Mouse (Mus musculus) embryonic fibroblast, embryonic 13.5 days (primary cell): ENCODE results near the gene Hspa12a. TPM values are rescaled to one million over a fixed set of nuclear protein-coding genes. Genes with fewer than 3 reads are reported as not detected.
A peak's percentile ranks its signal among the peaks of the same experiment; 100 is the strongest.

Experiments used
- H3K27ac ChIP-seq: 2 replicates; pipeline ENCODE4 v1.5.1; 2012; ENCODE audit warnings: low read length, control low read depth, inconsistent platforms; ENCODE audit not compliant: insufficient read depth
- H3K4me1 ChIP-seq: 2 replicates; pipeline ENCODE4 v1.6.1; 2011; ENCODE audit warnings: low read length; ENCODE audit not compliant: control insufficient read depth, insufficient read depth
- H3K4me3 ChIP-seq: 2 replicates; pipeline ENCODE4 v1.5.1; 2011; ENCODE audit warnings: mild to moderate bottlenecking, control low read depth, low read length; ENCODE audit not compliant: insufficient read depth
- CTCF ChIP-seq: IDR thresholded peaks from 2 replicates; pipeline ENCODE4 v1.5.1; 2011; ENCODE audit warnings: mild to moderate bottlenecking, control low read depth, low read length, moderate library complexity, borderline replicate concordance; ENCODE audit not compliant: insufficient read depth
- POLR2A ChIP-seq: IDR thresholded peaks from 2 replicates; pipeline ENCODE4 v1.6.1; 2011; ENCODE audit warnings: low read depth, mild to moderate bottlenecking, control low read depth, low read length, moderate library complexity
- polyA plus RNA-seq: library from polyadenylated mRNA; stranded (reverse); fragments of >200 nt; gene quantifications from 2 replicates; pipeline ENCODE4 v1.2.4, GENCODE M21; 2011; ENCODE audit warnings: low read depth; ENCODE audit not compliant: missing spikeins, insufficient read length

The Hspa12a gene
- polyA plus RNA-seq, 1 experiment = 7.1 TPM

DNA sequence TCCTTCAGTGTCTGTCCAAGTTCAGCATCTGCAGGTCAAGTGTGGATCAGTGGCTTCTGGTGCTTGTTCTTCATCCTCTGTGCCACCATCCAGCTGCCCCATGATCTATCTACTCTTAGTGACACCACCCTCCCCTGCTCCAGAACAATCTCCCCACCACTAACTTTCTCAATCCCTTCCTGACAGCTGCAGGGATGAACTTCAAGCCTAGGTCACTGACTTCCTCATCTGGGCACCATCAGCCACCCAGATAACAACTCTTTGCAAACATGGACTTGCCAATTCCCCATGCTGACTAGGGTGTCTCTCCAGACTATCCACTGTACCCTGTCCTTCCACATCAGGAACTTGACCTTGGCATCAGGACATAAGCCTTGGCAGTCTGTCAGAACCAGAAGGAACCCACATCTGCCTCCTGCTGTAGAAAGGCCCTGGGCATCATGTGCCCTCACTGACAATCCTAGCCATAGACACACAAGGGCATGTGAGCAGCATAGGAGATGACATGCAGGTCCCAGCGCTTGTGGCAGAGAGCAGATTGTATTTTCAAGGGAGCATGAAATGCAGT lies 79.4 kb downstream of the Hspa12a start:
- Histone ChIP-seq H3K27ac (no peak overlapping the region), H3K4me3 (no peak overlapping the region), H3K4me1 (peaks cover 11% of the 10 kb centered on the region)
- TF ChIP-seq CTCF (no peak), POLR2A (no peak)

DNA sequence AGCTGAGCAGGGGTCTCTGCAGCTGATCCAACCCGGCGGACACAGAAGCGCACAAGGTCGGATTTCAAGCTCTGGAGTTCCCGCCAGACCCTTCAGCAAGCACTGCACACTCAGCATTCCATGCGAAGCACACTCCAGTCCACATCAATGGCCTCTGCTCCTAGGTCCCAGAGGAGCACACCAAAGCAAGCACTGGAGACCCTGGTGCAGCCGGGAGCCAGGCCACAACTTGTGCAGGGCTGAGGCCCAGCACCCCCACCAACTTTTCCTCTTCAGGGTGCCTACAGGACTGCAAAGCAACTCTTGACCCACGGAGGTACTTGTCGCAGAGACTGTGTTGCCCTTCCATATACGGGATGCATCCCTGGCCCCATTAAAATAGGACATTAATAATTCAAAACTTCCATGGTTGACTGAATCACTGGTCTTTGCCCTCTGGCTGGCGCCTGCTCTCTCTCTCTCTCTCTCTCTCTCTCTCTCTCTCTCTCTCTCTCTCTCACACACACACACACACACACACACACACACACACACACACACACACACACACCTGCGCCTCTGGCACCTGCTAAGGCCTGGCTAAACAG lies 82.2 kb downstream of the Hspa12a start:
- no peak overlapping the region for H3K4me3 ChIP-seq
- peaks cover 3% of the 10 kb centered on the region; the same call in 1 of the 2 replicates for H3K4me1 ChIP-seq
- H3K27ac ChIP-seq = no peak overlapping the region
- TF ChIP-seq POLR2A (no peak), CTCF (no peak)

DNA sequence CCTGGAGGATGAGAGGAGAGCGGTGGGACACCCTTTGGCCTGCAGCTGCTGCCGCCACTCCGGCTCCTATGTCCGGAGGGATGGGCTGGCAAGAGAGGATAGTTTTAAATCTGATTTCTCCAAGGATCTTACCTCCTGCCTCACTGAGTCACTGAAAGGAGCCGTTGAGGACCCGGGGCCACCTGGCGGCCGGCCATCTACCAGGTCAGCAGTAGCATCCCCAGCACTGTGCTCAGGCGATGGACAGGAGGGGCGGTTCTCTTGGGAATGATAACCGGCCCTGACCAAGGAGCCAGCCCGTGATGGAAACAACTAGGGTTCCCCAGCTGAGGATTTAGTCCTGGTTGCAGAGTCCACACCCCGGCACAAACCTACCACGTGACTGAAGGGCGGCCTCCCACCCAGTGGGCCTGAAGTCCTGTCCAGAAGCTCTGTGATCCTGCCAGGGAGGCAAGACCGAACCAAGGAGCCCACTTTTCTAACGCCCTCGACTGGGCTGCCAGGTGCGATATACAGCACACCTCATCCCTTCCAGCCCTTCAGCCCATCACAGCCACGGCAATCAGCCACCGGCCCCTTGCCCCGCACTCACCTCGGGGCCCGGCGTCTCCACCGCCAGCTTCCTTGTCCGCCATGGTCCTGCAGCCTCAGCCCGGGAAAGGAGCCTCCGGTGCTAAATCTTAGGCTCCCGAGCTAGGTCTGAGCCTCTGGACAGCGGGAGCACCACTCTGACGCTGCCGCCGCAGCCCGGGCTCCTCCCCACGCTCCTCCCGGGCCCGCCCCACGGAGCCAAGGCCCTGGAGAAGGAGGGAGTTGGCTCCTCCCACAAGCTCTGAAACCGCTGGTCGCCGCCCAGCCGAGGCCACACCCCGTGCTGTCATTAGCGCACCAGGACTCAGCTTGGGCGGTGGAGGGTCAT lies 82.9 kb downstream of the Hspa12a start:
- Histone ChIP-seq H3K4me3 (peak overlapping the region; percentile 46), H3K27ac (no peak overlapping the region), H3K4me1 (peaks cover 3% of the 10 kb centered on the region; the same call in 1 of the 2 replicates)

DNA sequence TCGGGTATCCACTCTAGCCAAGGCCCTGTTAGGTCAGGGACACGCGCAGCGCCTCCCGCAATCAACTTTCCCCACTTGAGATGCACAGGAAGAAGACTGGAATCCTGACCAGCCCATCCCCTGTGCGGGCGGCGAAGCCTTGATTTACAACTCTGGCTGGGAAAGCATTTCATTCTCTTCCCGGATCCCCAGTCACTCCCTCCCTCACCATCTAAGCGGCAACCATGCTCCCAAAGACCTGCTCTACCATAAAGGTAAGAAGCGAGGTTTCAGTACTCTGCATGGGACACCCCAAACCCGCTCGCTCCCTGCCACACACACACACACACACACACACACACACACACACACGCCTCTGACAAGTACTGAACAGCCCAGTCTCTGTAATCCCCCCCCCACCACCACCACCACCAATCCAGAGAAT lies 83.6 kb downstream of the Hspa12a start:
- Histone ChIP-seq H3K4me3 (peak overlapping the region; percentile 46), H3K27ac (no peak overlapping the region), H3K4me1 (peaks cover 3% of the 10 kb centered on the region; the same call in 1 of the 2 replicates)
- TF ChIP-seq POLR2A (no peak), CTCF (no peak)

More for the DNA sequence above, 82.9 kb downstream of the Hspa12a start:
- peak; percentile 48; the same call in 1 of the 2 replicates for TF ChIP-seq POLR2A
- TF ChIP-seq CTCF = no peak

DNA sequence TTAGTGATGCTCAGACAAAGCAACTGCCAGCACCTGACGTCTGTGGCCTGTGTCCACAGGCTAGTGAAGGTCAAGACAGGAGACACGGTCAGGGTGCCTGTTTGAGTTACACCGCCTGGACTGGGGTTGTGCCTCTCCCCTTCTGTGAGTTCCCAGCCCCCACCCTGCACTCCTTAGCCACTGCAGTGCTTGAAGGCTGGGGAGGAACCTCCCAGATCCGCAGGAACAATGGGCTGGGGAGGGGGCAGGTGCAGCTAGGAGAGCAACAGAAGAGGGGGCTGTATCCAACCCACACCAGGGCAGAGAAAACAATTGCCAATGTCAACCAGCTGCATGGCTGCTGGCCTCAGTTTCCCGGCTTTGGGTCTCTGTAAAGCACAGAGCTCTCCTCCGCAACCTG lies 84.1 kb downstream of the Hspa12a start:
- Histone ChIP-seq H3K4me1 (peaks cover 3% of the 10 kb centered on the region; the same call in 1 of the 2 replicates), H3K27ac (no peak overlapping the region), H3K4me3 (peak overlapping the region; percentile 46)
- TF ChIP-seq POLR2A (no peak), CTCF (no peak)

DNA sequence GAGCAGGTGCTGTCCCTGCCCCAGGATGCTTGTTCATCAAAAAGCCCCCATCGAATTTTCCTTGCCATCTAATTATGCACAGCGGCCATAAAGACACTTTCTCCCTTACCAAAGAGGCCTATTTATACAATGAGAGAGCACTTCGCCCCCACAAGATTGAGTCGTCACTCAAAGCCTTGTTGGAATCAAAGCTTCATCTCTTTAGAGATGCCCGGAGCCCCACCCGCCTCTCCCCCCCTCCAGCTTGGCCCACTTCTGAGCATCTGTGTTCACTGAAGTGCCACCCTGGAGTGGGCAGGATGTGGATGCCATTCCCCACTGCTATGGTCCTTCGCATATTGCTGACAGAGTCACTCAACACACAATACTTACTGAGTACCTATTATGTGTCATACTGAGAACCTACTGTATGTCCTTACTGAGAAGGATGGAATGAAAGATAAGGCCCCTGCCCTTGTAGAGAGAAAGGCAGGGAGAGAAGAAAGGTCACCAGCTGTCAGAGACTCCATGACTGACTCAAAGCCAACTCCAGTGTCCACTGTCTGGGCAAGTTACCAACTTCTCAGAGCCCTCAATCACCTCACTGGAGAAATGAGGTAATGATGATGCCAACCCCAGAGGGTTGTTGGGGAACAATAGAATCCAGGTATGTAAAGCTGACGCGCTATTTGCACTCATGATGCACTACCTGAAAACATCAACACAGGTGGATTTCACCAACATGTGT lies 87.2 kb downstream of the Hspa12a start:
- H3K27ac ChIP-seq = no peak overlapping the region
- no peak overlapping the region for H3K4me3 ChIP-seq
- no peak for TF ChIP-seq POLR2A
- TF ChIP-seq CTCF = no peak
- peaks cover 3% of the 10 kb centered on the region; the same call in 1 of the 2 replicates for H3K4me1 ChIP-seq

DNA sequence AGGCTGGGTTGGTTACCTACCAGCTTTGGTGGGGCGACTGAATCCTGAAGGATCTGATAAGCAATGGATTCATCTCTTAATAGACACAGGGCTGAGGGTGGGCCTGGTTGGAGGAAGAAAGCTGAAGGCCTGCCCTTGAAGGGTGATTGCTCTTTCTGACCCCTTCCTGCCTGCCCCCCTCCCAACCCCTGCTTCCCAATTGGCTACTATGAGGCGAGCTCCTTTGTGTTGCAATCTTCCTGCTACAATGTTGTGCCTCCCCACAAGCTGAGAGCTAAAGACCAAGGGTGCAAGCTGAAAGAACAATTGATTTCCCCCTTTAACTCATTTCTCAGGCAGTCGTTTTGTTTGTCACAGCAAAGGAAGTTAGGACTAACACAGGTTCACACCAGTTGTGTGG lies 88.6 kb downstream of the Hspa12a start:
- H3K4me3 ChIP-seq = no peak overlapping the region
- H3K27ac ChIP-seq = no peak overlapping the region
- H3K4me1 ChIP-seq = peaks cover 10% of the 10 kb centered on the region
- TF ChIP-seq POLR2A (no peak), CTCF (no peak)

DNA sequence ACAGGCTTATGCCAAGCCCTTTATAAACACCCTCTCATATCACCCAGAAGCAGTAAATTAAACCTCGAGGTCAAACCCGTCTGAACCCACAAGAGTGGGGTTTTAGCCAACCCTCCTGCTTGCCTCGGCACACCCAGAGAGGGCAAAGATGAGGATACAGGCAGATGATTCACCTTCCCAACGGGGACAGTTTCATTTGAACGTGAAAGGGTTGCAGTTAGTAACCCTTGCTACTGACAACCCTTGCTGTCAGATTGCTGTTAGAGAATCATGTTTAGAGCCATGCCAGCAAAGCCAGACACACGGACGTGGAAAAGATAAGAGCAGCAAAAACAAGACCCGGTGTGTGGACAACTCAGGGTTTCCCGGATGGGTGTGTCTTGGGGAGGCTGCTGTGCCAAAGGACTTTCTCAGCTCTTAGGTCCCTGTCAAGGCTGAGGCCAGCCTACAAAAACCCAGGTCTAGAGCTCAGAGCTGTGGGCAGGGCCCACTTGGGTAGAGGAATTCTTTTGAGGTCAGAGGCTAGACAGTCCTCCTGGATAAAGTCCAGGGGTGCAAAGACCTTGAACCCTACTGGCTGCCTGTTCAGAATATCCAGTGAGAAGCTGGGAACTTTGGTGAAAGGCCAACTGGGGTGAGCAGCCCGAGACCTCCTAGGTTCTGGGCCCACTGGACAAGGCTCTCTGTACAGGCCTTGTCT lies 90.3 kb downstream of the Hspa12a start:
- TF ChIP-seq CTCF = no peak
- no peak for TF ChIP-seq POLR2A
- H3K4me1 ChIP-seq = peaks cover 9% of the 10 kb centered on the region
- no peak overlapping the region for H3K4me3 ChIP-seq
- no peak overlapping the region for H3K27ac ChIP-seq
